Mouse (Mus musculus) heart, embryonic 15.5 days (tissue): ENCODE measurements around the gene Tmem174. TPM values are rescaled to one million over a fixed set of nuclear protein-coding genes. Genes with fewer than 3 reads are reported as not detected.

Source experiments
- ATAC-seq: fragments of 200-750 bp; cut with Nextera tagmentation; replicated peaks from 2 replicates; pipeline ENCODE4 v1.8.0; 2017; ENCODE audit warnings: low read depth, moderate TSS enrichment; ENCODE audit not compliant: insufficient number of reproducible peaks, insufficient read depth, low FRiP score
- H3K27ac ChIP-seq: fragments of 300-500 bp; sonication (generic); 2 replicates; pipeline ENCODE4 v1.5.1; 2015; ENCODE audit warnings: mild to moderate bottlenecking, inconsistent platforms
- H3K27me3 ChIP-seq: fragments of 300-500 bp; sonication (generic); 2 replicates; pipeline ENCODE4 v1.6.1; 2015; ENCODE audit warnings: inconsistent platforms
- H3K36me3 ChIP-seq: fragments of 300-500 bp; sonication (generic); 2 replicates; pipeline ENCODE4 v1.6.1; 2015; ENCODE audit warnings: mild to moderate bottlenecking, inconsistent platforms
- H3K4me1 ChIP-seq: fragments of 300-500 bp; sonication (generic); replicated peaks from 2 replicates; pipeline ENCODE4 v1.6.1; 2015; ENCODE audit warnings: inconsistent platforms
- H3K4me2 ChIP-seq: fragments of 300-500 bp; sonication (generic); 2 replicates; pipeline ENCODE4 v1.6.1; 2015; ENCODE audit warnings: inconsistent platforms, mild to moderate bottlenecking, moderate library complexity
- H3K4me3 ChIP-seq: fragments of 300-500 bp; sonication (generic); 2 replicates; pipeline ENCODE4 v1.5.1; 2015; ENCODE audit warnings: mild to moderate bottlenecking, inconsistent platforms
- H3K9ac ChIP-seq: fragments of 300-500 bp; sonication (generic); 2 replicates; pipeline ENCODE4 v1.6.1; 2015; ENCODE audit warnings: mild to moderate bottlenecking, inconsistent platforms
- H3K9me3 ChIP-seq: fragments of 300-500 bp; sonication (generic); replicated peaks from 2 replicates; pipeline ENCODE4 v1.6.1; 2016; ENCODE audit warnings: inconsistent platforms
- WGBS: fragments of 180-500 bp; shearing (Covaris S2); methylation state at CpG from one replicate; pipeline ENCODE4 v1.1.7; 2015; ENCODE audit warnings: mixed read lengths; 5-methylcytosine and 5-hydroxymethylcytosine counted together
- polyA plus RNA-seq: library from polyadenylated mRNA; unstranded; fragments of >200 nt; fragmentation: Nextera tagmentation; extraction: Ambion mirVana; gene quantifications from 2 replicates; pipeline ENCODE4 v1.2.1, GENCODE M21; 2015

Tmem174 gene
- polyA plus RNA-seq, 1 experiment from 2014 or later = not detected

- Histone ChIP-seq H3K4me1 (peaks cover 3% of the 10 kb centered on the region), H3K4me2 (no peak overlapping the region), H3K9ac (no peak overlapping the region), H3K9me3 (no peaks in the 10 kb centered on the region), H3K36me3 (no peaks in the 10 kb centered on the region), H3K27me3 (0 out of 2 replicates have a peak, but pooled peaks cover 3% of the 10 kb centered on the region), H3K4me3 (no peak overlapping the region), H3K27ac (no peak overlapping the region)
- 84% methylated on average over 16 of the region's 16 CpGs for WGBS
- no peak for ATAC-seq
Observed at GRCm38 (mm10) chr13:98656034-98656471, 18.8 kb upstream of the Tmem174 start.

- ATAC-seq = no peak
- Histone ChIP-seq H3K27me3 (0 out of 2 replicates have a peak, but pooled peaks cover 3% of the 10 kb centered on the region), H3K4me2 (no peak overlapping the region), H3K36me3 (no peaks in the 10 kb centered on the region), H3K4me1 (peaks cover 3% of the 10 kb centered on the region), H3K27ac (no peak overlapping the region), H3K9ac (no peak overlapping the region), H3K4me3 (no peak overlapping the region), H3K9me3 (no peaks in the 10 kb centered on the region)
- WGBS = 86% methylated on average over 4 of the region's 4 CpGs
Observed at GRCm38 (mm10) chr13:98655346-98655745, 18.1 kb upstream of the Tmem174 start.

GRCm38 (mm10) chr13:98654129-98654939 lies 17.1 kb upstream of the Tmem174 start:
- H3K36me3 ChIP-seq = no peaks in the 10 kb centered on the region
- H3K27ac ChIP-seq = no peak overlapping the region
- ATAC-seq = no peak
- 0 out of 2 replicates have a peak, but pooled peaks cover 3% of the 10 kb centered on the region for H3K27me3 ChIP-seq
- H3K9ac ChIP-seq = no peak overlapping the region
- H3K4me1 ChIP-seq = peaks cover 3% of the 10 kb centered on the region
- no peaks in the 10 kb centered on the region for H3K9me3 ChIP-seq
- H3K4me3 ChIP-seq = no peak overlapping the region
- H3K4me2 ChIP-seq = no peak overlapping the region
- 69% methylated on average over 10 of the region's 10 CpGs for WGBS

GRCm38 (mm10) chr13:98652194-98652593 lies 15.0 kb upstream of the Tmem174 start:
- H3K27me3 ChIP-seq = 0 out of 2 replicates have a peak, but pooled peaks cover 3% of the 10 kb centered on the region
- peaks cover 3% of the 10 kb centered on the region for H3K4me1 ChIP-seq
- H3K27ac ChIP-seq = no peak overlapping the region
- H3K4me3 ChIP-seq = no peak overlapping the region
- WGBS = 61% methylated on average over 2 of the region's 2 CpGs
- no peak overlapping the region for H3K9ac ChIP-seq
- H3K4me2 ChIP-seq = no peak overlapping the region
- H3K9me3 ChIP-seq = no peaks in the 10 kb centered on the region
- ATAC-seq = no peak
- no peaks in the 10 kb centered on the region for H3K36me3 ChIP-seq

GRCm38 (mm10) chr13:98651228-98651977 lies 14.2 kb upstream of the Tmem174 start:
- 0 out of 2 replicates have a peak, but pooled peaks have one; percentile 35 for ATAC-seq
- 59% methylated on average over 17 of the region's 17 CpGs for WGBS
- Histone ChIP-seq H3K4me1 (peaks cover 3% of the 10 kb centered on the region), H3K27me3 (0 out of 2 replicates have a peak, but pooled peaks cover 3% of the 10 kb centered on the region), H3K4me2 (no peak overlapping the region), H3K9ac (no peak overlapping the region), H3K4me3 (no peak overlapping the region), H3K9me3 (no peaks in the 10 kb centered on the region), H3K27ac (no peak overlapping the region), H3K36me3 (no peaks in the 10 kb centered on the region)

- 78% methylated on average over 22 of the region's 22 CpGs for WGBS
- H3K27ac ChIP-seq = no peak overlapping the region
- no peaks in the 10 kb centered on the region for H3K27me3 ChIP-seq
- no peaks in the 10 kb centered on the region for H3K36me3 ChIP-seq
- H3K9ac ChIP-seq = no peak overlapping the region
- H3K4me3 ChIP-seq = no peak overlapping the region
- no peak overlapping the region for H3K4me2 ChIP-seq
- peaks cover 3% of the 10 kb centered on the region for H3K4me1 ChIP-seq
- no peak for ATAC-seq
- no peaks in the 10 kb centered on the region for H3K9me3 ChIP-seq
Observed at GRCm38 (mm10) chr13:98647775-98648568, 10.8 kb upstream of the Tmem174 start.

GRCm38 (mm10) chr13:98638507-98639166 lies 1.4 kb upstream of the Tmem174 start:
- Histone ChIP-seq H3K9me3 (no peaks in the 10 kb centered on the region), H3K9ac (no peak overlapping the region), H3K4me1 (0 out of 2 replicates have a peak, but pooled peaks cover 6% of the 10 kb centered on the region), H3K27ac (no peak overlapping the region), H3K4me2 (no peak overlapping the region), H3K27me3 (peaks cover 16% of the 10 kb centered on the region), H3K36me3 (no peaks in the 10 kb centered on the region), H3K4me3 (no peak overlapping the region)
- ATAC-seq = no peak
- WGBS = 82% methylated on average over 5 of the region's 5 CpGs

GRCm38 (mm10) chr13:98636571-98636970 lies 639 bp downstream of the Tmem174 start:
- no peak overlapping the region for H3K27ac ChIP-seq
- H3K4me3 ChIP-seq = peak overlapping the region; percentile 18; the same call in 1 of the 2 replicates
- H3K4me1 ChIP-seq = 0 out of 2 replicates have a peak, but pooled peaks cover 6% of the 10 kb centered on the region
- peaks cover 16% of the 10 kb centered on the region for H3K27me3 ChIP-seq
- H3K9me3 ChIP-seq = no peaks in the 10 kb centered on the region
- H3K4me2 ChIP-seq = peak overlapping the region; percentile 53
- H3K36me3 ChIP-seq = no peaks in the 10 kb centered on the region
- 45% methylated on average over 18 of the region's 18 CpGs for WGBS
- no peak for ATAC-seq
- no peak overlapping the region for H3K9ac ChIP-seq

- H3K9me3 ChIP-seq = no peaks in the 10 kb centered on the region
- H3K4me2 ChIP-seq = no peak overlapping the region
- H3K27ac ChIP-seq = no peak overlapping the region
- H3K27me3 ChIP-seq = peaks cover 21% of the 10 kb centered on the region
- no peak for ATAC-seq
- H3K36me3 ChIP-seq = no peaks in the 10 kb centered on the region
- 40% methylated on average over 6 of the region's 6 CpGs for WGBS
- no peak overlapping the region for H3K4me3 ChIP-seq
- 0 out of 2 replicates have a peak, but pooled peaks cover 6% of the 10 kb centered on the region for H3K4me1 ChIP-seq
- H3K9ac ChIP-seq = no peak overlapping the region
Observed at GRCm38 (mm10) chr13:98633641-98634484, 3.3 kb downstream of the Tmem174 start.
